Mouse (Mus musculus): Measurements from ENCODE around the gene Shbg. TPM values are rescaled to one million over a fixed set of nuclear protein-coding genes. Genes with fewer than 3 reads are reported as not detected.

The Shbg gene
- polyA plus RNA-seq, 1 experiment from 2014 or later: not detected

DNA sequence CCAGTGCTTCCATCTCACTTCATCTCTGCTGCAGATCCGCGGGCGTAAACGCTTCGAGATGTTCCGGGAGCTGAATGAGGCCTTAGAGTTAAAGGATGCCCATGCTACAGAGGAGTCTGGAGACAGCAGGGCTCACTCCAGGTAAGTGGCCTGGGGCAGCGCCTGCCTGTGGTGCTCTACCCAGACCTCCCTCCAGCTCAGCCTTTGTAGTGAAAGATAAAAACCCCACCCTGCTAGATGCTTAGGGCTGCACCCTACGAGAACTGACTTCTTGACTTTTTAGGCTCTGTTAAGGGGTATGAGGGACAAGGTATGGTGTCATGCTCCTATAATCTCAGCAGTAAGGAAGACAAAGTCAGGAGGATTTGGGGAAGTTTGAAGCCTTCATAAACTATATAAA lies 27.1 kb downstream of the Shbg start:
- no peaks in the 10 kb centered on the region for H3K4me1 ChIP-seq (replicated peaks)
- H3K9me3 ChIP-seq: no peaks in the 10 kb centered on the region
- H3K27me3 ChIP-seq: no peaks in the 10 kb centered on the region
- H3K36me3 ChIP-seq: peaks cover 60% of the 10 kb centered on the region
- H3K4me2 ChIP-seq: no peak overlapping the region
- 94% methylated on average over 8 of the region's 8 CpGs for WGBS
- H3K4me3 ChIP-seq: no peak overlapping the region
- no peak overlapping the region for H3K27ac ChIP-seq (replicated peaks)
- no peak for ATAC-seq (ENCODE audit: low read depth)
- H3K9ac ChIP-seq: no peak overlapping the region

DNA sequence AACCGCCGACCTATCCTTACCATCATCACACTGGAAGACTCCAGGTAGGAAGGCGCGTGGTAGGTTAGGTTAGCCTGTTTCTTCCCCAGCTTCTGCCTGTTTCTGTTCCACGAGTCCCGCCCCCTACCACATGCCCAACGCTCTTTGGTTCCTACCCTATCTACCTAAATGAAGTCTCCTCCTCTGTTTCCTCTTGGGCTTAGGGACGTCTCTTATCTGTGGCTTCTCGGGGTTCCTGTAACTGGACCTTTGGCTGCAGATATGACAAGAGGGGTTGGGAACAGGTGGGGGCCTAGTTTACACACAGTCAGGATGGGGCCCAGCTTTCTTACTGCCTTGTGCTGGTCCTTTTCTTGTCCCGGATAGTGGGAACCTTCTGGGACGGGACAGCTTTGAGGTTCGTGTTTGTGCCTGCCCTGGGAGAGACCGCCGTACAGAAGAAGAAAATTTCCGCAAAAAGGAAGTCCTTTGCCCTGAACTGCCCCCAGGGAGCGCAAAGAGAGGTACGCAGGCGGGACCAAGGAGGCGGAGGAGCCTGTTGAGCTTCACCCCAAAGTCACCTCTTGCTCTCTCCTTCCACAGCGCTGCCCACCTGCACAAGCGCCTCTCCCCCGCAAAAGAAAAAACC lies 28.4 kb downstream of the Shbg start:
- WGBS: 93% methylated on average over 22 of the region's 22 CpGs

DNA sequence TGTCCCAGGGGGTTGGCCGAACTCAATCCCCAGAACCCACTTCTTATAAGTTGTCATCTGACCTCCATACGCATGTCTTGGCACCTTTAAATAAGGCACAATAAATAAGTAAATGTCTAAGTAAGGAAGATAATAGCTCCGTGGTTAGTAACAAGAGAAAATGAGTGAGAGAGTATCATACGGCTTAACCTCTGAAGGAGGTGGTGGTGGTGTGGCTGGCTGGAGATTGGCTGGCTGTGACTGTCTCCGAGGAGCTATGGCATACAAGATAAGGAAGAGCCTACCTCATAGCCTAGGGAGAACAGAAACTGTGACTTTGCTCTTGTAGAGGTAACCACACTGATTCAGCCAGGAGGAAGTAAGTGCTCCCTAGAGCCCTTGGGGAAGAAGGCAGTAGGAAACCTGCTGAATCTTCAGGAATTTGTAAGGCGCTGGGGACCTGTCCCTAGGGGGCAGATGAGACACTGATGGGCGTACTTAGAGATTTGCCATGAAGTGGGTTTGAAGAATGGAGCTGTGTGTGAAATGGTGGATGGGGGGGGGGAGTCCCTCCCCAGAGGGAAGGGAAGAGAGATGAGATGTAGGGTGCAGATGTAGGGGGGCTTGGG lies 31.9 kb downstream of the Shbg start:
- peaks cover 22% of the 10 kb centered on the region for H3K4me1 ChIP-seq (replicated peaks)
- H3K36me3 ChIP-seq: peaks cover 39% of the 10 kb centered on the region
- H3K27me3 ChIP-seq: no peaks in the 10 kb centered on the region
- ATAC-seq (ENCODE audit: low read depth): no peak
- no peak overlapping the region for H3K4me3 ChIP-seq
- H3K27ac ChIP-seq (replicated peaks): no peak overlapping the region
- no peak overlapping the region for H3K9ac ChIP-seq
- H3K4me2 ChIP-seq: no peak overlapping the region
- WGBS: 84% methylated on average over 7 of the region's 7 CpGs
- H3K9me3 ChIP-seq: no peaks in the 10 kb centered on the region

More for the DNA sequence above, 28.4 kb downstream of the Shbg start:
- Histone ChIP-seq H3K27ac (replicated peaks) (no peak overlapping the region), H3K4me1 (replicated peaks) (0 out of 2 replicates have a peak, but pooled peaks cover 7% of the 10 kb centered on the region), H3K36me3 (peaks cover 60% of the 10 kb centered on the region), H3K4me2 (no peak overlapping the region), H3K9me3 (no peaks in the 10 kb centered on the region), H3K4me3 (no peak overlapping the region), H3K27me3 (no peaks in the 10 kb centered on the region), H3K9ac (no peak overlapping the region)
- no peak for ATAC-seq (ENCODE audit: low read depth)

DNA sequence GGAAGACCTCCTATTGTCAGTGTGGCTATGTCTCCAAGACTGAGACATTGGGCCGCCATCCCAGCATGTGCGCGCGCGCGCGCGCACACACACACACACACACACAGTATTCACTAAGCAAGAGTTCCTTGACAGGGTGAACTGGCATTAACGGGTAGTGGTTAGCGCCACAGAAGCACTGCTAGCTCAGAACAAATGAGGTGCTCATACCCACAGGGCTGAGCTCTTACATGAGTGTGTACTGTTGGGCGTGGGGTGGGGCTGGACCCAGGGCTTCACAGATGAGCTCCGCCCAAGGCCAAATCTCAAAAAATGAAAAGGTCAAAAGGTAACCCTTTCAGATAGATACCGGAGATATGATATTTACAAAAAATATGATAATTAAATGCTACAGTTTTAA lies 32.8 kb downstream of the Shbg start:
- no peaks in the 10 kb centered on the region for H3K9me3 ChIP-seq
- H3K4me2 ChIP-seq: no peak overlapping the region
- no peaks in the 10 kb centered on the region for H3K27me3 ChIP-seq
- ATAC-seq (ENCODE audit: low read depth): no peak
- peaks cover 30% of the 10 kb centered on the region for H3K36me3 ChIP-seq
- H3K4me3 ChIP-seq: no peak overlapping the region
- no peak overlapping the region for H3K27ac ChIP-seq (replicated peaks)
- WGBS: 96% methylated on average over 13 of the region's 13 CpGs
- peaks cover 22% of the 10 kb centered on the region for H3K4me1 ChIP-seq (replicated peaks)
- no peak overlapping the region for H3K9ac ChIP-seq

DNA sequence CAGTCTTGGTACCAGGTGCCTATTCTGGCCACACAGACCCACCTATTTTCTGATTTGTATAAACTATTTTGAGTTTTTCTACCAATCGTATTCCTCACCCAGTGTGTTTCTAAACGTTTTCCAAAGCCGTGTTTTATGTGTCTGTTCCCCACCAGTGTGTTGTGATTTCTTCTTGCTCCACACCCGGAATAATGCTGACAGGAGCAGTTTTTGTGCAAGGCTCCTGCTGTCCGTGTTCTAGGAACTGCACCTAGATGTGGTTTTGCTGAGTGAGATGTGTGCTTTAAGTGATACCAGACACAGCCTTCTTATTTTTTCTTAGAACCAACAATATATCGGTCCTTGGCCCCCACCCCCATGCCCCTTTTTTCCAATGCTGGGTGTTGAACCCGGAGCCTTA lies 33.7 kb downstream of the Shbg start:
- Histone ChIP-seq H3K4me3 (no peak overlapping the region), H3K4me1 (replicated peaks) (peaks cover 22% of the 10 kb centered on the region), H3K27ac (replicated peaks) (no peak overlapping the region), H3K9ac (no peak overlapping the region), H3K36me3 (peaks cover 21% of the 10 kb centered on the region), H3K9me3 (no peaks in the 10 kb centered on the region), H3K4me2 (no peak overlapping the region), H3K27me3 (no peaks in the 10 kb centered on the region)
- 85% methylated on average over 7 of the region's 7 CpGs for WGBS
- no peak for ATAC-seq (ENCODE audit: low read depth)

DNA sequence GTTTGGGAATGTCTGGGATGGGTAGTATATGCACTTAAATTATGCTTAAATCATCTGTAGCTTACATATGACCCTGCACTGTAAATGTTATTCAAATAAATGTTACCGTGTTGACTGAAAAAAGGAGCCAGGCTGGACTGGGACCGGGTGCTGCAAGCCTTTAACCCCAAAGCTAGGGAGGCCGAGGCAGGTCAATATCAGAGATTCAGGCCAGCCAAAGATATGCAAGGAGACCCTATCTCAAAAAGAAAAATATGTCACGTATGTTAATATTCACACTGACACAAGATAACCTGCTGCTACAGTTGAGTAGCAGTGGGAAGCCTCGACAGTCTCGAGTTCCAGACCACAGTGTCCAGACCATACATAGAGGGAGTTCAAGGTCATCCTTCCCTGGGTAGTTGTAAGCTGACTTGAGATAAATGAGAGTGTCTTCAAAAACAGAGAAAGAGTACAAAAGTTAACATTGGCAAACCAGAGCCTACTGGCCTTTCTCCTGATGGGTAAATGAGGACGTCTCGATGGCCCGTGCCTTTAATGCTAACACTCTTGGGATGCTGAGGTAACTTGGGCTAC lies 35.4 kb downstream of the Shbg start:
- H3K36me3 ChIP-seq: peaks cover 4% of the 10 kb centered on the region
- H3K4me1 ChIP-seq (replicated peaks): peaks cover 36% of the 10 kb centered on the region
- H3K27me3 ChIP-seq: no peaks in the 10 kb centered on the region
- peak overlapping the region; percentile 79 for H3K9ac ChIP-seq
- H3K27ac ChIP-seq (replicated peaks): peak overlapping the region; percentile 91; the same call in 1 of the 2 replicates
- H3K4me3 ChIP-seq: peak overlapping the region; percentile 75
- 60% methylated on average over 9 of the region's 9 CpGs for WGBS
- H3K4me2 ChIP-seq: peak overlapping the region; percentile 83
- no peaks in the 10 kb centered on the region for H3K9me3 ChIP-seq
- no peak for ATAC-seq (ENCODE audit: low read depth)

DNA sequence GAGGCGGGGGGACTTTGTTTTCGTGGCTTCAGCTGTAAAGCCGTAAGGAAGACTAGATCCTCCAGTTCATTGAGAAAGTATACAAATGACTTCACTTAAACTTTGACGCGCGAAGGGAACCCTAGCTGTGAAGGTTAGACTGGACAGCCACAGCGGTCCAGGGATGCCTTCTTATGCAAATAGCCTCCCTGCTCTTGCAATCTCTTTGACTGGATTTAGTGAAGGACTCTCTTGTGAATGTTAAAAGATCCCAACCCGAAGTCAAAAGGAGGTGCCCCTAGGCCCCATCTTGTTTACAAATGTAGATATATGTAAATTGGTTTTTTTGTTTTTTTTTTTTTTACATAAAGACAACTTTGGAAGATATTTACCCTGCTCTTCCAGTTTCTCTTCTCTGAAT lies 35.9 kb downstream of the Shbg start:
- ATAC-seq (ENCODE audit: low read depth): no peak
- peaks cover 41% of the 10 kb centered on the region for H3K4me1 ChIP-seq (replicated peaks)
- H3K4me2 ChIP-seq: peak overlapping the region; percentile 83
- H3K36me3 ChIP-seq: no peaks in the 10 kb centered on the region
- no peaks in the 10 kb centered on the region for H3K27me3 ChIP-seq
- peak overlapping the region; percentile 75 for H3K4me3 ChIP-seq
- peak overlapping the region; percentile 91 for H3K27ac ChIP-seq (replicated peaks)
- 1% methylated on average over 8 of the region's 8 CpGs for WGBS
- H3K9me3 ChIP-seq: no peaks in the 10 kb centered on the region
- peak overlapping the region; percentile 79 for H3K9ac ChIP-seq

DNA sequence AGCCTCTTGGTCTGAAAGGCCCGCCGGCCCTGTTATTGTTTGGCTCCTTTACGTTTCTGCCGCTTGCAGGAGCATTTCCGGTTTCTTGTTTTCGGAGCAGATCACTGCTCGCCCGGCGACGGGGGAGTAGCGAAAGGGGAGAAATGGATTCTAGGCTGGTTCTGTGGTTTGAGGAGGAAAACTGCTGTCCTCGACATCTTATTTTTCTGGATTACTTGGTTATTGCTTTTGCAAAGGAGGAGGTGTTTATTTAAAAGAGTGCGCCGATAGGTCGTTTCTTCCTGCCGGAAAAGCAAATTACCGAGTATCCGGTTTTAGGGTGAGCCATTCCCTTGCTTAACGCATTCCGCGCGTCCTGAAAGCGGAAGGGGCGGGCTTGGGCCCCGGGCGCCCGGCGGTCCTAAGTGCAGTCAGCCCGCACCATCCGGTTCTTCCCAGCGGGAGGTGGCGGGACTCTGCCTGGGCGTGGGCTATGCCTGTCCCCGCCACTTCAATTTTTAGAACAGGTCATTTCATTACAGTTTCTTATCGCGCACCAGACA lies 36.5 kb downstream of the Shbg start:
- peak overlapping the region; percentile 75 for H3K4me3 ChIP-seq
- WGBS: under 1% methylated on average over 36 of the region's 36 CpGs
- no peaks in the 10 kb centered on the region for H3K36me3 ChIP-seq
- peak overlapping the region; percentile 83 for H3K4me2 ChIP-seq
- H3K27ac ChIP-seq (replicated peaks): peak overlapping the region; percentile 91
- no peaks in the 10 kb centered on the region for H3K27me3 ChIP-seq
- no peaks in the 10 kb centered on the region for H3K9me3 ChIP-seq
- peaks cover 47% of the 10 kb centered on the region for H3K4me1 ChIP-seq (replicated peaks)
- peak overlapping the region; percentile 79 for H3K9ac ChIP-seq
- peak; percentile 84 for ATAC-seq (ENCODE audit: low read depth)

DNA sequence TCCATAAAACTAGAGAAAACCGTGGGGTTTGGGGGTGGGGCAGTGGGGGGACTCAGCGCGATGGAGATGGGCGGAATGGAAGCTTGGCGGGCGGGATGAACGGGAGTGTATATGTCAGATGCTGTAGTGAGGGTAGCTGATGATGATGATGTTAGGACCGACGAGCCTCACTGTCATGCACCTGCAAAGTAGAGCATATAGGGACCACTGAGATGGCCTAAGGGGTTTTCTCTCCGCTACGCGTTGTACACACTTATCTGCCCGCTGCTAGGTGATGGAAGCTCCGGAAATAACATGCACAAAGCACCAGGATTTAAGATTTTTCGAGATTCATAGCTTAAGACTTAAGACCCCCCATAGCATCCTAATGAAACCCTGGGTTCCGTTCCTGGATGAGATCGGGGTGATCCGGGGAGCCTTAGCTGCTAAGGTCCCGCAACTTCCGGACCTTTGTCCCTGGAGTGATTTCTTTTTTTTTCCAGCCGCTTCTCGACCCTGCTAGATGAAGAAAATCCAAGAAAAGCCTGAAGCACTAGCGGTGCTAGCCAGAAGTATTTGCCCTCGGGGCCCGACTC lies 37.0 kb downstream of the Shbg start:
- Histone ChIP-seq H3K4me3 (peak overlapping the region; percentile 75), H3K36me3 (no peaks in the 10 kb centered on the region), H3K27me3 (no peaks in the 10 kb centered on the region), H3K4me1 (replicated peaks) (peaks cover 48% of the 10 kb centered on the region), H3K9me3 (no peaks in the 10 kb centered on the region), H3K27ac (replicated peaks) (peak overlapping the region; percentile 91), H3K4me2 (peak overlapping the region; percentile 83), H3K9ac (peak overlapping the region; percentile 79)
- under 1% methylated on average over 25 of the region's 25 CpGs for WGBS
- peak; percentile 8 for ATAC-seq (ENCODE audit: low read depth)

DNA sequence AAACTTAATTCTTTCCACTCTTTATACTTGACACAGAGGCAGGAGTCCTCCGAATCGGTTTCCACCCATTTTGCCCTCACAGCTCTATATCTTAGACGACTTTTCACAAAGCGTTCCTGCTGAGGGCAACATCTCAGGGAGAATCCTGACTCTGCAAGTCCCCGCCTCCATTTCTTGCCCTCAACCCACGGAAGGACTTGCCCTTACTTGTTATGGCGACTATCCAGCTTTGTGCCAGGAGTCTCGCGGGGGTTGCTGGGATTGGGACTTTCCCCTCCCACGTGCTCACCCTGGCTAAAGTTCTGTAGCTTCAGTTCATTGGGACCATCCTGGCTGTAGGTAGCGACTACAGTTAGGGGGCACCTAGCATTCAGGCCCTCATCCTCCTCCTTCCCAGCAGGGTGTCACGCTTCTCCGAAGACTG lies 37.6 kb downstream of the Shbg start, which contains the start of the genes Wrap53 and Trp53:
Gene Wrap53, minus strand, starts transcription at position 165 of the 424 bp plus-strand sequence.
Gene Trp53, plus strand, starts transcription at position 269 of the 424 bp plus-strand sequence.
- peaks cover 51% of the 10 kb centered on the region for H3K4me1 ChIP-seq (replicated peaks)
- H3K4me2 ChIP-seq: peak within 1 kb of the TSS; percentile 83
- H3K9ac ChIP-seq: peak within 1 kb of the TSS; percentile 82
- 1% methylated on average over 13 of the region's 13 CpGs for WGBS
- ATAC-seq (ENCODE audit: low read depth): peak; percentile 73
- no peaks in the 10 kb centered on the region for H3K27me3 ChIP-seq
- H3K36me3 ChIP-seq: no peaks in the 10 kb centered on the region
- no peaks in the 10 kb centered on the region for H3K9me3 ChIP-seq
- peak within 1 kb of the TSS; percentile 75 for H3K4me3 ChIP-seq
- peak within 1 kb of the TSS; percentile 91 for H3K27ac ChIP-seq (replicated peaks)

DNA sequence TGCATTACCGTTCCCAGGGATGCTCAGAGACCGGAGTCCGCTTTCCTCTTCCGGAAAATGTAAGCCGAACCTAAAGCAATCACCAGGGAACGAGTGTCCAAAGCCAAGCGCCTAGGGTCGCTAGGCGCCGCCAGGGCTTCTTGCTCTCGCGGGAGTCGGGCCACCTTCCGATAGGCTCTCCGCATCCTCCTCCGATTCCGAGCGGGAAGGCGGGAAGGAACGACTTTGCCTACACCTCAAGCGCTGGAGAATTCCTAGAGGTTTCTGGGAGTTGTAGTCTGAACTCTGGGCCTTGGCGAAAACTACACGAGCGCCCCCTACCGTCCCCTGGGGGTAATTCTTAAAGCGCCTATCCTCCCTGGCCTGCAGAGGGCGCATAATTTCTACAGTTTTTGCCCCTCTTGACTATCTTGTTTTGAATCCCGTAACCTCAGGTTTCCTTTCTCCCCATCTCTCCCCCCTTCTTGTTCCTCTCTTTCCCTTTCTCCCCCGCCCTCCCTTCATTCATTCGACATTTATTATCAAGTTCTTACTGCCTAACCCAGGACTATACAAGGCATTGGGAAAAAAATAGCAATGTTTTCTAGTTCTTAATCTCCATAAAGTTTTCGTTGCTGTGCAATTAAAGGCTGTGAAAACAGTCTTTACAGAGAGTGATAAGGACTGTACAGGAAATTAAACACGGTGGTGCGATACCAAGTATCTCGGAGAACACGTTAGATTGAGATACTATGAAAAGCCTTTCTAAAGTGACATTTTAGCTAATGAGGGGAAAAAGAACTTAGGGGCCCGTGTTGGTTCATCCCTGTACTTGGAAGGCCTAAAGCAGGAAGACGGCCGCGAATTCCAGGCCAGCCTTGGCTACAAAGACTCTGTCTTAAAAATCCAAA lies 38.3 kb downstream of the Shbg start:
- 2% methylated on average over 39 of the region's 39 CpGs for WGBS
- no peaks in the 10 kb centered on the region for H3K36me3 ChIP-seq
- H3K27me3 ChIP-seq: no peaks in the 10 kb centered on the region
- ATAC-seq (ENCODE audit: low read depth): peak; percentile 90
- H3K9ac ChIP-seq: peak overlapping the region; percentile 82
- peak overlapping the region; percentile 91 for H3K27ac ChIP-seq (replicated peaks)
- peaks cover 53% of the 10 kb centered on the region for H3K4me1 ChIP-seq (replicated peaks)
- H3K4me3 ChIP-seq: peak overlapping the region; percentile 75
- peak overlapping the region; percentile 83 for H3K4me2 ChIP-seq
- no peaks in the 10 kb centered on the region for H3K9me3 ChIP-seq

All from neural tube, embryonic 13.5 days (tissue).